Mouse (Mus musculus): ENCODE measurements around the gene Tagln. TPM values are rescaled to one million over a fixed set of nuclear protein-coding genes. Genes with fewer than 3 reads are reported as not detected.

Gene Tagln
- total and polyA plus RNA-seq, 3 experiments, result 0.42 to 1.1 TPM; not detected in 1

DNA sequence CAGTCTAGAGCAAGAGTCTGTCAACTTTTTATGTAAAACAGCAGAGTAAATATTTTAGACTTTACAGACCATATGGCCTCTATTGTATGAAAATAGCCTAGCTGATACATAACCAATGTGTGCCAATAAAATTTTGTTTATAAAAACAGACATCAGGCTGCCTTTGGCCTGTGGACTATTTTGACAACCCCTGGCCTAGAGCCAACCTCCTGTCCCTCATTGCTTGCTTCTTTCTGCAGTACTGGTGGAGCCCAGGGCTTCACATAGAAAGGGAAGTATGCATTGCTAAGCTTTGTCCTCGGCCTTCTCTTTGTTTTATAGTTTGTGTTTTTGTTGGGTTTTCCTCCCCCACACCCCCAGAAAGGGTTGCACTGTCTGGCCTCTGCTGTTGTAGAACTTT, 3.9 kb downstream of the Tagln start:
- Histone ChIP-seq H3K9ac (ENCODE audit: control insufficient read depth, low read depth, low read length, poor library complexity, severe bottlenecking) (no peak overlapping the region), H3K36me3 (ENCODE audit: control insufficient read depth in 1 of 2, insufficient read depth in 2 of 2, low read length in 2 of 2) (no peaks in the 10 kb centered on the region; a peak in 1 of 4 replicates), H3K4me1 (ENCODE audit: control insufficient read depth in 1 of 2, insufficient read depth in 2 of 2, low read length in 2 of 2) (no peaks in the 10 kb centered on the region), H3K9me3 (replicated peaks; ENCODE audit: insufficient read depth, low read length) (no peaks in the 10 kb centered on the region), H3K27ac (ENCODE audit: control insufficient read depth, low read depth, low read length) (no peak overlapping the region), H3K27me3 (ENCODE audit: control insufficient read depth in 1 of 2, insufficient read depth in 2 of 2, low read length in 2 of 2) (no peaks in the 10 kb centered on the region), H3K4me3 (ENCODE audit: control insufficient read depth in 1 of 2, insufficient read depth in 1 of 2, low read depth in 2 of 2, low read length in 2 of 2) (no peak overlapping the region), H3K79me2 (ENCODE audit: control insufficient read depth, insufficient read depth, low read length, poor library complexity) (no peaks in the 10 kb centered on the region)
- TF ChIP-seq CHD2 (IDR thresholded peaks at IDR 0.05; ENCODE audit: low read length) (no peak), SMC3 (IDR thresholded peaks at IDR 0.05; ENCODE audit: low read depth, low read length) (no peak), JUND (IDR thresholded peaks at IDR 0.05; ENCODE audit: low read depth, low read length) (no peak), USF1 (IDR thresholded peaks at IDR 0.05; ENCODE audit: low read depth, low read length) (no peak), UBTF (IDR thresholded peaks at IDR 0.05; ENCODE audit: borderline replicate concordance, insufficient read depth, low read depth, low read length) (no peak), USF2 (IDR thresholded peaks at IDR 0.05; ENCODE audit: borderline replicate concordance in 1 of 2, insufficient read depth in 1 of 2, low read depth in 1 of 2, low read length in 2 of 2) (no peak), EP300 (IDR thresholded peaks at IDR 0.05; ENCODE audit: low read depth in 1 of 2, low read length in 2 of 2) (no peak), RCOR1 (IDR thresholded peaks at IDR 0.05; ENCODE audit: low read depth, low read length) (no peak), E2F4 (IDR thresholded peaks at IDR 0.05; ENCODE audit: borderline replicate concordance, low read depth, low read length) (no peak), MXI1 (IDR thresholded peaks at IDR 0.05; ENCODE audit: low read depth, low read length) (no peak), POLR2A (IDR thresholded peaks at IDR 0.05; ENCODE audit: control insufficient read depth in 1 of 2, insufficient read depth in 1 of 2, low read depth in 1 of 2, low read length in 2 of 2, poor library complexity in 1 of 2) (no peak), ZKSCAN1 (IDR thresholded peaks at IDR 0.05; ENCODE audit: low read depth, low read length) (no peak)
- DNase-seq (ENCODE audit: low read depth, low spot score), result peak; percentile 24

DNA sequence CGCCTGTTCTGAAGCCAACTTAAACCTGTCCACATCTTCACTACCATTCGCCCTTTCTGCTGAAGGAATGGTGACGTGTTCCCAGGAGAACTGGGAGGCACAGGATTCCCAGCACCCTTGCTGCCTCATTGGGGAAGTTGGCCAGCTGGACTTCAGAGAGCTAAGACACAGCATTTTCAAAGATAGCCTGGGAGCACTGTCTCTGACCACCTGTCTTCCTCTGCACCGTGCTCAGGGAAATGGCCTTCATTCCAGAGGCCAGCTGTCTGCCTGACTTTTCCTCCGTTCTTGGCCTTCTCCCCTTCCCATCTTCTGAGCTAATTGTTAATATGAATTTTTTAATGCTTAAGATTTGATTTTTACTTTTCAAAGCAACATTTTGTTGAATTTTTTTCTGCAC, 6.6 kb downstream of the Tagln start:
- Histone ChIP-seq H3K27ac (ENCODE audit: control insufficient read depth, low read depth, low read length) (no peak overlapping the region), H3K27me3 (ENCODE audit: control insufficient read depth in 1 of 2, insufficient read depth in 2 of 2, low read length in 2 of 2) (no peaks in the 10 kb centered on the region), H3K9ac (ENCODE audit: control insufficient read depth, low read depth, low read length, poor library complexity, severe bottlenecking) (no peak overlapping the region), H3K9me3 (replicated peaks; ENCODE audit: insufficient read depth, low read length) (no peaks in the 10 kb centered on the region), H3K36me3 (ENCODE audit: control insufficient read depth in 1 of 2, insufficient read depth in 2 of 2, low read length in 2 of 2) (no peaks in the 10 kb centered on the region; a peak in 1 of 4 replicates), H3K79me2 (ENCODE audit: control insufficient read depth, insufficient read depth, low read length, poor library complexity) (no peaks in the 10 kb centered on the region), H3K4me1 (ENCODE audit: control insufficient read depth in 1 of 2, insufficient read depth in 2 of 2, low read length in 2 of 2) (no peaks in the 10 kb centered on the region), H3K4me3 (ENCODE audit: control insufficient read depth in 1 of 2, insufficient read depth in 1 of 2, low read depth in 2 of 2, low read length in 2 of 2) (no peak overlapping the region)
- DNase-seq (ENCODE audit: low read depth, low spot score), result no peak
- no peak for TF ChIP-seq ZMIZ1 (IDR thresholded peaks at IDR 0.05; ENCODE audit: low read depth, low read length)
- no peak for TF ChIP-seq ZNF384 (IDR thresholded peaks at IDR 0.05; ENCODE audit: low read depth, low read length)
- TF ChIP-seq MAFK (IDR thresholded peaks at IDR 0.05; ENCODE audit: borderline replicate concordance, low read depth, low read length), result no peak
- no peak for TF ChIP-seq POLR2AphosphoS2 (IDR thresholded peaks at IDR 0.05; ENCODE audit: low read length)
- TF ChIP-seq NRF1 (IDR thresholded peaks at IDR 0.05; ENCODE audit: insufficient read depth, low read depth, low read length, poor library complexity, severe bottlenecking), result no peak
- TF ChIP-seq POLR2AphosphoS5 (IDR thresholded peaks at IDR 0.05; ENCODE audit: borderline replicate concordance, low read depth, low read length), result no peak
- no peak for TF ChIP-seq KAT2A (conservative IDR thresholded peaks at IDR 0.05; ENCODE audit: low read depth, low read length)
- no peak for TF ChIP-seq EP300 (IDR thresholded peaks at IDR 0.05; ENCODE audit: low read depth in 1 of 2, low read length in 2 of 2)
